Mouse (Mus musculus): ENCODE data around the gene Rnf207.

GRCm38 (mm10) chr4:152302012-152302411 lies 16.8 kb downstream of the Rnf207 start:
- TF ChIP-seq GABPA (IDR thresholded peaks at IDR 0.05; ENCODE audit: insufficient replicate concordance, low read depth, low read length) (no peak), CTCF (conservative IDR thresholded peaks at IDR 0.05 in 1 of 2, IDR thresholded peaks at IDR 0.05 in 1 of 2; ENCODE audit: low read depth in 2 of 2, low read length in 2 of 2) (no peak), SMC3 (IDR thresholded peaks at IDR 0.05; ENCODE audit: low read depth, low read length) (no peak), UBTF (IDR thresholded peaks at IDR 0.05; ENCODE audit: low read depth, low read length) (no peak), JUN (IDR thresholded peaks at IDR 0.05; ENCODE audit: insufficient read depth, low read depth, low read length) (no peak), HCFC1 (IDR thresholded peaks at IDR 0.05; ENCODE audit: low read depth, low read length) (no peak), KAT2A (IDR thresholded peaks at IDR 0.05; ENCODE audit: insufficient replicate concordance, low read length) (no peak)
